Mouse (Mus musculus): Measurements from ENCODE around the gene Exoc2.

Exoc2 gene

GRCm38 (mm10) chr13:30814256-30814655, 159.6 kb downstream of the Exoc2 start:
- peak; percentile 74 for DNase-seq

GRCm38 (mm10) chr13:30813464-30813863, 160.4 kb downstream of the Exoc2 start:
- peak; percentile 82 for DNase-seq

- DNase-seq: peak; percentile 98
Measured at GRCm38 (mm10) chr13:30809240-30809639, 164.7 kb downstream of the Exoc2 start.

DNA sequence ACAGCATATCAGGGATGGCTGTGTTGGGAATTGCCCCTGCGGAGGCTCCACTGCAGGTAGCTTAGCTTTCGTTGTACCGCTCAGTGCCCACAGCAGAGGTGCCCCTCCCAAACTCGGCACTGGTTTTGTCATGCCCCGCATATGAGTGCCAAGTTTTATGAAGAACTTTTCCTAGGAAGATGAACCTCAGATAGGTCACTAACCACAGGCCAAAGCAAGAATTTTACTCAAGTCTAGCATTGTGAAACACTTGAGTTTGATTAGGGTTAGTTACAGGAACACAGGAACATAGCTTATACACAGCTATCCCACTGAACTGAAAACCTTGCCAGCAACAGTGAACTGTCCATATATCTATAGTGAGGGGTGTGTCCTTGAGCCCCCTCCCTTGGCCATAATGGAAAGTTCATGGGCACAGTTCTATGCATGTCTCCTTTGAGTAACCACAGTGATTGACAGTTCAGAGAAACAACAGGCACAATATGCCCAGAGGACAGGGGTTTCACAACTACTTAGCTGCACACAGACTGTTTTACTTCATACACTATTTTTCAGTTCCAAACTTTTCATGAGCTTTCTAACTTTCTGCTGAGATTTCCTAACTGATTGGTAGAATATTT, 171.4 kb downstream of the Exoc2 start:
- DNase-seq: peak; percentile 49

- no peak for DNase-seq
Measured at GRCm38 (mm10) chr13:30801886-30802285, 172.0 kb downstream of the Exoc2 start.

- peak; percentile 67 for DNase-seq
Measured at GRCm38 (mm10) chr13:30795960-30796359, 177.9 kb downstream of the Exoc2 start.

- DNase-seq: peak; percentile 86
Measured at GRCm38 (mm10) chr13:30793616-30794015, 180.3 kb downstream of the Exoc2 start.

GRCm38 (mm10) chr13:30793196-30793595, 180.7 kb downstream of the Exoc2 start:
- DNase-seq: peak; percentile 85

DNA sequence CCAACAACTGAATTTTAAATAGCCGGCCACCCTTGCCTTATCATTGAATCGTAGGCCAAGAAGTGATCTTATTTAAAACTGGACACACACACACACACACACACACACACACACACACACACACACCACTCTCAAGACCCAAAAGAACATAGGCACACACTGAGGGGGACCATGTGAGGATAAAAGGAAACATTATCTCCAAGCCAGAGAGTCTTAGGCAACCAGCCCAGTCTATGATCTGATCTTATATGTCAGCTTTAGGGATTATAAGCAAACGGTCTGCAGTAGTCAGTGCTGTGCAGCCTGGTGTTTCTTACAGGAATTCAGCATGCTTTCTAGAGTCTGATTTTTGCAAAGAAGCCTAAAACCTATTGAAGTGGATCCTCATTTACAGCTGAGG, 181.2 kb downstream of the Exoc2 start:
- no peak for DNase-seq

GRCm38 (mm10) chr13:30792308-30792707, 181.6 kb downstream of the Exoc2 start:
- peak; percentile 90 for DNase-seq

DNA sequence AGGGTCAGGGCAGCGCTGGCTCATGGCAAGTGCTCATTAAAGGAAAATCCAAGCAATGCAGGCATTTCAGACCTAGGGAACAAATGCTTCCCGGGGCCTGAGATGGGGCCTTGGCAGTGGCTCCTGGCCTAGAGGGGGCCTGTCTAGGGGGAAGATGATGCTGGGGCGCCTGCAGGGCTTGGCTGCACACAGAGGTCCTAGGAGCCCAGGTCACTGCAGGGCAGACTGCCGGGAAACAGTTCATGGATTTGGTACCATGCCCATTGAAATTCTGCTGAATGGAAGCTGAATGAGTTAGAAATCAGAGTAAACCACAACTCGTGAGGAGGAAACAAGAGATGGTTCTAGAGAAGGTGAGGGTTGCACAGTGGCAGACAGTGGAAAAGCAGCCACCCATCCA, 183.9 kb downstream of the Exoc2 start:
- peak; percentile 86 for DNase-seq

DNA sequence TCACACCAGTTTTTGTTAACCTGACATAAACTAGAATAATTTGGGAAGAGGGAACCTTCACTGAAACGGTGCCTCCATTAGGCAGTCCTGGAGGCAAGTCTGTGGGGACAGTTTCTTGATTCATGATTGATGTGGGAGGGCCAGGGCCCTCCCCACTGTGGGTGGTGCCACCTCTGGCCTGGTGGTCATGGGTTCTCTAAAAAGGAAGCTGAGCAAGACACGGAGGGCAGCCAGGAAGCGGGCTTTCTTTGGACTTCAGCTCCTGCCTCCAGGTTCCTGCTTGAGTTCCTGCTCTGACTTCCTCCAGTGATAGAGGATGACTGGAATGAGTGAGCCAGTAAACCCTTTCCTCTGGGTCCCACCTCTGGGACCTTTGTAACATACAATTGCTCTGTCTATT, 185.5 kb downstream of the Exoc2 start:
- peak; percentile 82 for DNase-seq

GRCm38 (mm10) chr13:30787960-30788359, 185.9 kb downstream of the Exoc2 start:
- peak; percentile 63 for DNase-seq

GRCm38 (mm10) chr13:30787556-30787955, 186.3 kb downstream of the Exoc2 start:
- peak; percentile 84 for DNase-seq

DNA sequence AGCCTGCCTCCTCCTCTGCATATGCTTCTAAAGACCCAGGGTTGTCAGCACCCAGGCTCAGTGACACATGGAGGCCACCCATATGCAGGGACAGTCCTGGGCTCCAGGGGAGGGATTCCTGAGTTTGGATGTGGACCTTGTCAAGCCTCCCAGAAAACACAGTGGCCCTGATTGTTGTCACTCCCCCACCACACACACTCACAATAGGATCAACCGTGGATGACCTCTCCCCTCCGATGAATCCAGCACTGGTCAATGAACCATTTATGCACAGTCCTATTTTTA, 186.9 kb downstream of the Exoc2 start:
- peak; percentile 78 for DNase-seq

DNA sequence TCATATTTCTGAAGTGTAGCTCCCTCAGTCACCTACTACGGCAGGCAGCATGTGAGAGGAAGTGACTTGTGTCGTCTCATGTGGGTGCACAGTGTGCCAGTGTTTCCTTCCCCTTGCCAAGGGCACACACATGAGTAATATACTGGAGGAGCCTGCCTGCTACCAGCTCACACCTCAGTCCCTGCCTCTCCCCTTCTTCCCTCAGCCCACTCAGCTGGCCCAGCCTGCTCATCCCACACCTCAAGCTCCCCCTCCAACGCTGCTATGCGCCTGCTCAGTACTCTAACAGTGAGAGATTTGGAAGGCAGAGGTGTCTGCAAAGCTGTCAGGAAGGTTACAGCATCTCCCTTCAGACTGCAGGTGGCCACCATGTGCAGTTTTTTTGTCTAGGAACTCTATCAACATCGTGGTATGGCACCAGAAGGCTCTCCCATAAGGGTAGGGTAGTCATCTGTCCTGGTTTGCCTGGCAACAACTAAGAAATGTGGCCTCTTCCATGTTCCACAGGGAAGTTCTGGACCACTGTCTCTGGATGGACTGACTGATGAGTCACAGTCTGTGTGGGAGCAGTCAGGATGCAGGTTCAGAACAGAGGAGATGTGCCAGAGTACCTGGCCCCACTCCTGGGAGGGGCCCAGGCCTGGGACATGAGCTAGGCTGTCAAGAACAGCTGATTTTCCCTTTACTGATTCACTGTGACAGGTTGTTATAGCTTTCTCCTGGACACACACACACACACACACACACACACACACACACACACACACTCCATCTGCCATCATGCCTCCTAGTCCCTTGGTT, 187.5 kb downstream of the Exoc2 start:
- peak; percentile 93 for DNase-seq

DNA sequence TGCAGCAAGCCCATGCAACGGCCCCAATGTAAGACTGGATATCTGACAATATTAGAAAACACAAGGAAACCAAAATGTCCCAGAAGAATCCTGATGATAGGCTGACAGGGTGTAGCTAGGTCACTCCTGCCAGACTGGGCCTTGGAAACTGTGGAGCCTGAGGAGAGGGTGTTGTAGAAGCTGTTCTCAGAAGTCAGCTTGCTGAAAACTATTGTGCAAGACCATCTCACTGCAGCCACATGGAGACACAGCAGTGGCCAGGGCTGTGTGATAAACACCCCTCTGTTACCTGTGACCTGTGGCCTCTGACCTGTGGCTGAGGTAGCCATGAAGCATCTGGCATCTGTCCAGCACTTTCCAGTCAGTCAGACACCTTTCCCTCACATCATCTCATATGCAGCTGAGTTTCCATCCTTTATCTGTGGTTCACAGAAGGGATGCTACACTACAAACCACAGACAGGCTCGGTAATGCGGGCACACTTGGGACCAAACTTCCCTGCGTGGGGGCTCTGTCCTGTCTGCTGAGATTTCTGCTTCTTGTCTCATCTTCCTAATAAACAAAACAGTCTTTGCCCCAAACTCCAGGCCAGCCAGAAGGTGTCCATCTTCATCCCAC, 188.4 kb downstream of the Exoc2 start:
- peak; percentile 94 for DNase-seq

DNA sequence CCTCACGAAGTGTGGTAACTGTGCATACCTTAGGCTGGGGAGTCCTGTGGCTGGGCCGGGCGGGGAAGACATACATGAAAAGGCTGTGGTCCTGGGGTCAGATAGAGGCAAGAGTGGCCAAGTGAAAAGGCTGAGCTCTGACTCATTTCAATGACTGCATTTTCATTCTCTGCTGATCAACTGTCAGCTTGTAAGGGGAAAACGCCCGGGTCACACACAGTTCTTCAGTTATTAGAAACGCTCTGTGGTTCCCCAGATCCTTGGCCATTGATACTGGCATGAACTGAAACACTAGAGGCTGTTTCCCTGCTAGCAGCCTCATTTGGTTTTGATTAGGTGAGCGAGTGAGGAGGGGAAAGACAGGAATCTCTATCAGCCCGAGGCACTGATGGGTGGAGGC, 191.5 kb downstream of the Exoc2 start:
- DNase-seq: peak; percentile 80

GRCm38 (mm10) chr13:30781905-30782304, 192.0 kb downstream of the Exoc2 start:
- peak; percentile 87 for DNase-seq

DNA sequence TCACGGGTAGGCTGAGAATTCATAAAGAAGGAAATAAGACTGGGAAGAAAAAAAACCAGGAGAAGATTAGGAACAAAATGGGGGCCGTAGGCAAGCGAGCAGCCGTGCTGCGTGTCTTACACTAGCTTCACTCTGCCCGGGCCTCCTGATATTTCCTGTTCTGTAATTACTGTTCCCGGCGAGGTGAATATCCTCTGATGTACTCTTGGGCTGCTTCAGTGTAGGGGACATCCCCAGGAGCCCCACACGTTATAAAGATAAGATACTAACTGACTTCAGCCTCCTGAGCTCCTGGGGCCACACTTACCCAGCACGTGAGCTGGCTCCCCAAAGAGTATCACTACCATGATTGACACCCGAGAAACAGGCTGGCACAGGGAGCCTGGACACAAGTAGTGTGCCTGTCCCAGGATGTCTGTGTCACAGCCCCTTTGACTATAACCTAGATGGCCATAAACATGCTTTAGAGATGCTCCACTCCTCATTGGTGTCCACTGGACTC, 196.2 kb downstream of the Exoc2 start:
- peak; percentile 53 for DNase-seq

- DNase-seq: peak; percentile 60
Measured at GRCm38 (mm10) chr13:30776021-30776420, 197.9 kb downstream of the Exoc2 start.

DNA sequence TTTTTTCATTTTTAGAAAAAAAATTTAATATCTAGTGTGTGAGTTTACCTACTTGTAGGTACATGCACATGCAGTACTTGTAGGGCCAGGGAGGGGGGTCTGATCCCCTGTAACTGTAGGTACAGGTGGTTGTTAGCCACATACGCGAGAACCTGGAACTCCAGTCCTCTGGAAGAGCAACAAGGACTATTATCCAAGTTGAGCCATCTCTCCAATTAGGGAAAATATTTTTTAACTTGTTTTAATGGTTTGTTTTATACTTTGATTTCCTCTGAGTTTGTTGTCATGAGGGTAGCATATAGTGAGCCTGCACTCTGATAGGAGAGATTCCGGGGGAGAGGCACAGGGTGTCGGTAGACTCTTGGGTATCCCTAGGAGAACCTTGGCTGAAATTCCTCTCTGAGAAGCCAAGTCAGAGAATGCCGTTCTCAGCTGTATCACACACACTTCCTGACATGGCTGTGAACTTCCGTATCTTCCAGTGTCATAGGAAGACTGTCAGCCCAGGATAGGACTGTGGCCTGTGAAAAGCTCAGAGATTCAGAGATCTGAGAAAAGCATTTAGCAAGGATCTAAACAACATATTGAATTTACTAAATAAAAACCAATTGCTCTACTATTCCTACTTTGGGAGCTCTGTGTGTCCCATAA, 206.3 kb downstream of the Exoc2 start:
- peak; percentile 88 for DNase-seq
